Mouse (Mus musculus): Measurements from ENCODE around the gene Sbf2.

The Sbf2 gene

DNA sequence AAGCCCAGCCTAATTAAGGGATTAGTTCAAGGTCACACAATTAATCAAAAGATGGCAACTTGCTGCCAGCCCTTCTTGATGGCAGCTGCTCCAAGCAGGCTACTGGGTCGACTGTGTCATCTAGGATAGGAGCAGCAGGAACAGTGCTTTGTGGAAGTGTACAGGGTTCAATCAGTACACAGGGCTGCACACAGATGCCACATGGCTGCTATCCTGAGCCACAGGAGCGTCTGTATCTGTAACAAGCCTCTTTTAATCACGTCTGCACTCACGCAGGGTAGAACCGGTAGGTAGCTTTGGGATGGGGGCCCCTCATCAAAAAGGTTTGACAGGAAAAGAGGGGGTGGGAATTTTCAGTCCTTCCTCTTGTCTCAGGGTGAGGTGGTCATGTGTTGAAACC, 308.4 kb downstream of the Sbf2 start:
- DNase-seq (ENCODE audit: low spot score), result no peak

DNA sequence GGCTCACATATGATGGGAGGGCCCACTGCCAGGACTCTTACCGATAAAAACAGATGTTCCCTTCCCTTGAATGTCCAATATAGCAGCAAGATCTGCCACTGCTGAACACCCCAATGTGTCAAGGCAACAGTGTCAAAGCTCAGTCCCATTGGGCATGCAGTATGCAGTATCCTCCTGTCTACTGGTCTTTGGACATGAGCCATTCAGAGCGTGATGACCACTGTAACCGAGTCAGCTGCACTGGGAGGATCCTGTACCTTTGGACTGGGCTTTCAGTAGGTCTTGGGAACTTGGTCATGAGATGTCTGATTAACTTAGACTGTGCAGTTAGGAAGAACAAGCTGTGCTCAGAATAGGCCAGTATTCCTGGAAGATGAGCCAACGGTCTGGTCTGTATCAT, 309.2 kb downstream of the Sbf2 start:
- no peak for DNase-seq (ENCODE audit: low spot score)

DNA sequence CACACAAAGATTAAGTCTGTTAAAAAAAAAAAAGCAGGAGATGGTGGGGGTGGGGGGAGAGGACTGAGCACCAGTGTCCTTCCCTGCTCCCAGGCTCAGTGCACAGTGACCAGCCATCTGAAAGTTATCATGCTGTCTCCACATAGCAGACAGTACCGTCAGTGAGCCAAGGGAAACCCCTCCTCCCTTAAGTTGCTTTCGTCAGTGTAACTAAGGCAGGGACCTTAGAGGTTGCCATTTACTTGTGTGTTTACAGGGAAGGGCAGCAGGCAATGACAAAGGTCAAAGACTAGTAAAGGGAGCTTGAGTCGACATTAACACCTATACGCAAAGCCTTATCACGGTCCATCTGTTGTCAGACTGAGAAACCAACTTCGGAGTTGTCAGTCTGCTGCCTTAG, 311.8 kb downstream of the Sbf2 start:
- no peak for DNase-seq (ENCODE audit: low spot score)

DNA sequence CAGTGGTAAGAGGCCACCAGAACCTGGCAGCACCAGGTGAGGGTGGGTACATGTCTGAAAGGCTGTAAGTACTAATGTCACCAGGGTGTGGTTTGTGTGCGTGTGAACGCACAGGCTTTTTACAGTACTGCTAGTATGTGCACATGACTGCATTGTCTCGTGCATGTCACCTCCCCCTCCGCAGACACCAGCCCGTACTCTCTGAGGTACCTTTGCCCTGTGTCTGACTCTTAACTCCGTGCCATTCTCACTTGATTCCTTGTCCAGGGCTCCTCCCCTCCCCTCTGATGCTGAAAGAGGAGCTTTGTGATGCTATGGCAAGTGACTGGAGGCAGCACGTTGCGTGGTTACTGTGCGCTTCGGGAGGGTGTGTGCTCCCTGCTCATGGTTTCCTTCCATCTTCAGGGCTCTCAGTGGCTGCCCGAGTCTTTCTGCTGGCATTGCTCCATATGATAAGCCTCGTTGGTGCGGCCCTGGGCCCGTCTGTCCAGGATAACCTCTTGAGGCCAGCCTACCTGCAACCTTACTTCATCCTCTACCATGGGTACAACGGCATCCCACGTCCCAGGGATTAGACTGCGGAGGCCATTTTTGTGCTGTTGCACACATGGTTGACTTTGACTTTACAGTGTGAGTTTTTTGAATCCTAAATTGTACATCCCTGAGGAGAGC, 315.8 kb downstream of the Sbf2 start:
- no peak for DNase-seq (ENCODE audit: low spot score)

DNA sequence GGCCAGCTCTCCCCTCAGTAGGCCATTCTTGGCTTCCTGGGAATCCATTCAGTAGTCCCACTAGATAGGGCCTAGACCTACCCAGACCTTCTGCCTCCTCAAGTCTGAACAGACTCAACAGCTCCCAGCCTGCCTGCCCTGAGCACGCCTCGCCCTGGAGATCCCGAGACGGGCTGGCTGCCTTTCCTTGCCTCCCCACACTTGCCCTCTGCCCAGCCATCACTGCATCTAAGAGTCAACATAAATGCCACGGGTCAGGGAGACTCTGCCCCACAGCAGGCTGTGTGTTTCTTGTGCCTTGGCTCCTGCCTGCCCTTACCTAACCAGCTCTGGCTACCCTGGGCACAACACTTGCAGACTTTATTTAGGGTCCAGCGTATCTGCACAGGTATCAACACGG, 316.6 kb downstream of the Sbf2 start:
- no peak for DNase-seq (ENCODE audit: low spot score)

DNA sequence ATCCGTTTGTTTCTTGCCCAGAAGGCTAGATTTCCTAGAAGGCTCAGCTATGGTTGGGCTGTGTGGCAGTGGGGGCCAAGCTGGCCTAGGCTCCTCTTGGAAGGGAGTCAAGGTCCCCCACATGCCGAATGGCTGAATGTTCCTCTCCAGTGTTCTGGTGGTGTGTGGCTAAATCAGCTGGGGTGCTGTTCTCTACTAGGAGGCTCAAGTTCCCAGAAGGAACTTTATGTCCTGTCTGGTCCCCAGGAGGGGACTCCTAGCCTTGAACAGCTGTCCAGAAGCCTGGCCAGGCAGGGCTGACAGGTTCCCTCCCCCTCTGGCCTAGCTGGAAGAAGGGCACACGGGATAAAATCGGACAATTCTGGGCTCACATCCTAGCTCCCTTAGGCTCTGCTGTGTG, 317.1 kb downstream of the Sbf2 start:
- no peak for DNase-seq (ENCODE audit: low spot score)

DNA sequence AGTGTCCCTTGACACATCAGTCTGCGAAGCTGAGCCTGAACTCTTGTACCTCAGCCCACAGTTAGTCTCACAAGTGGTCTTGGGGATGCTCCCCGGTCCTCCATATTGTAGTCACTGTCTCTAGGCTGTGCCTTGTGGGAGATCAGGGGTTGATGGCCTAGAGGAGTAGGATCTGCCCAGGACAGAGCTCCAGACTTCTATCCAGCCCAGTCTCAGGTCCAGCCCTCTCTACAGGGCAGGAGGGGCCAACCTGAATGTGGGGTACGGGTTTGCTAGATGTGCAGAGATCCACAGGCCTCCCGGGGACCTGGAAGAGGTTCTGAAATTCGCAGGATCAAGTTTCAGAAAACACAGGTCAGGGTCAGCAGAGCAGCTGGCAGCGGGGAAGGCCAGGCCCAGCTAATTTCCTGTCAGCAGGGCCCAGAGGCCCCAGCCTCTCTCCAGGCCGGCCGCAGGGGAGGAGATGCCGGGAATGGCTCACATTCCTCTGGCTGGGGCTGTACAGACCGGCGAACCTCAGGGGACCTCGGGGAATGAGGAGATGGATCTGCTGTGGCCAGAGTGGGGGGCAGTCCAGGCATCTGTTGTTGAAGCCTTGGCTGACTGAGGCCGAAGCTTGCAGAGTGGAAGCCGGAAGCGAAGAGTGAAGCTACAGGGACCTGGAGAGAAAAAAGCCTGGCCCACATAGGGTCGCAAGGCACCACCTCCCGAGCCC, 317.7 kb downstream of the Sbf2 start:
- DNase-seq (ENCODE audit: low spot score), result peak; percentile 34

DNA sequence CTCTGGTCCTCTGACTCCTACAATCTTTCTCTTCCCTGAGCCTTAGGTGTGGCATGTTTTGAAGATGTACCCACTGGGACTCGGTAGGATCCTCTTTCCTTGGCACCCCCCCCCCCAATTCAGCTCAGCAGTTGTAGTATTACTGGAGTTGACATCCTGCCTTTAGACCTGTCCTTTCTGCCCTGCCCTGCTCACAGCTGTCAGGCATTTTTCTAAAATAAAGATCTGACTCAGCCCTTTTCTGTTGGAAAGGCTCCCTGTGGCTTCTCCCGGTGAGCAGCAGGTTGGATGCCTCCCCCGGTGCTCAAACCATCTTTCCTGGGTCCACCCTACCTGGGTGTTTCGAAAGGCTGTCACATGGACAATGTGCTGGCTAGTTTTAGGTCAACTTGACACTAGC, 325.1 kb downstream of the Sbf2 start:
- DNase-seq (ENCODE audit: low spot score), result no peak

DNA sequence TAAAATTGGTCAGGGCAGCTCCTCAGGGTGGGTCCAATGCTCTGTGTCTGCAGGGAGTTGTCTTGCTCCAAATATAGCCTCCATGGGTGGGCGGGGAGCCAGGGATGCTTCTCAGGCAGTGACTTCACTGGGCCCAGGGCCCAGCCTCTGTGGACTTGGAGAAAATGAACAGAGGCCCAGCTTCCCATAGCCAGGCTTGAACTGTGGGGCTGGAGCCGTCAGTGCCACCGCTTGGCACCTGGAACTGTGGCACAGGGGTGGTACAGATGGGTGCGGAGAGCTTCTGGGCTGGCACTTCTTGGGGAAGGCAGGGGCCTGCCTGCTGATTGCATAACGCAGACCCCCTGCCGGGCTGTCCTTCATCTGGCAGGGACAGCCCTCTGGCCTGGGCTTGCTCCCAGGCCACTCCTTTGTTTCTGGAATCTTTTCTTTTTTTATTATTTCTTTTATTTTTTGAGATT, 326.0 kb downstream of the Sbf2 start:
- peak; percentile 79 for DNase-seq (ENCODE audit: low spot score)

DNA sequence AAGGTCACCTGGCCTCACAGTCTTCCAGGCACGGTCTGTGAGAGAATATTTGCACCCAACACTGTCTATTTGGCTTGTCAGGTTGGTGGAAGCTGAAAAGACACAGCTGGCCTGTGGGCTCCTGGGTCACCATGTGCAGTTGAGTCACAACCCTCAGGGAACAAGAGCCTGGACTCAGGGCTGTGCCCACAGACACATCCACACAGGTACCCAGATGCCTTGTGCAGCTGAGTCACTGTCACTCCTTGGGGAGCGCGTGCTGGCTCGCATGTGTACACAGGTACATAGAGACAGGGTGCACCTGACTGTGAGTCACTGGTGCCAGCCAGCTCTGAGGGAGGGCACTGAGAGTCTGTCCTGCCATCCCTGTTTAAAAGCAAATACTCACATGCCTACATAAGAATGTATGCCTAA, 326.5 kb downstream of the Sbf2 start:
- peak; percentile 29 for DNase-seq (ENCODE audit: low spot score)

DNA sequence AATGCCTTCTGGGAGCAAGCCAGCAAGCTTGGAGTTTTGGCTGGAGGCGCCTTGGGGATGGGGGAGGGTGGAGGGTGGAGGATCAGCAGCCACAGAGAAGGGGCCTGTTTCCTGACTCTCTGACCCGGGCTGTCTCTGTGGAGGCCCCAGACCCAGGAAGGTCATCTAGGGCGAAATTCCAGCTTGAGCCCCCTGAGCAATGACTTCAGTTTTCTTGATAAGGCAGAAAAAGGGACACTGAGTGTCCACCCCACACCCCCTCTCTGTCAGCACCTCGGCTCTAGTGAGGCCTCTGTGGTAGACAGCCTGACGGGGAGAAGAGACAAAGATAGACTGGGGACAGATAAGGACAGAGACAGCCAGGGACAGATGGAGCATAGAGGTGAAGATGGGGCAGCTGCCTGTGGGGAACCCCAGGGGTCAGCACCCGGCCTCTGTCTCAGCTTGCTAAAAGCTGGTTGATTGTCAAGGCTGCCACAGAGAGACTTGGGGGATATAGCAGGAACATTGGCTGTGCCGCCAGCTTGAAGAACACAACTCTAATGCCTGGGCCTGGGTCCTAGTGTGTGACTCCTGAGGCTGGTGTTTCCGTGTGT, 327.1 kb downstream of the Sbf2 start:
- no peak for DNase-seq (ENCODE audit: low spot score)

DNA sequence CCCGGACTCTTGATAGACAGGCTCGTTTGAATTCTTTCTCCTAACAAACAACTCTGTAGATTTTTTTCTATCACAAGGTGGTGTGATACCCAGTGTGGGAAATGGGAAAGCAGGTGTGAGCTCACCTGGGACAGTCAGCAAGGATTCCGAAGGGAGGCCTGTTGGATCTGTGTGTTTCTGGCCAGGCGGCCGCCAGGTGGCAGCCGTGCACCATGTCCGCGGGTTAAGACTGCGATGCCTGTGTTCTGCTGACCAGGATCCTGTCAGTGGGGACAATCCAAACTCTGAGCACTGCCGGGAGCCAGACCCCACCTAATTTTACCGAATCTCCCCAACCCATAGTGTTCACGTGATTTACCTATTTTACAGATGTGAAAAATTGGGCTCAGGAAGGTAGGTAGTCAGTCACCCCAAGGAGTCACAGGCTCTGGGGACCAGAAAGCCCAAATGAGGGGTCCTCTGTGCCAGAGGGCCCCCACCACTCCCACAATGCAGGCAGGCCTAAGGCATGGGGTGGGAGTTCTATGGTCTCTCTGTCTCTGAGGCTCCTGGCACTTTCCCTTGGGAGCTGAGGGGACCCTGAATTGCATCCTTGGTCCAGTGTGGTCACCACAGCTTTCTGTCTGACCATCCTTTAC, 327.8 kb downstream of the Sbf2 start:
- peak; percentile 83 for DNase-seq (ENCODE audit: low spot score)

DNA sequence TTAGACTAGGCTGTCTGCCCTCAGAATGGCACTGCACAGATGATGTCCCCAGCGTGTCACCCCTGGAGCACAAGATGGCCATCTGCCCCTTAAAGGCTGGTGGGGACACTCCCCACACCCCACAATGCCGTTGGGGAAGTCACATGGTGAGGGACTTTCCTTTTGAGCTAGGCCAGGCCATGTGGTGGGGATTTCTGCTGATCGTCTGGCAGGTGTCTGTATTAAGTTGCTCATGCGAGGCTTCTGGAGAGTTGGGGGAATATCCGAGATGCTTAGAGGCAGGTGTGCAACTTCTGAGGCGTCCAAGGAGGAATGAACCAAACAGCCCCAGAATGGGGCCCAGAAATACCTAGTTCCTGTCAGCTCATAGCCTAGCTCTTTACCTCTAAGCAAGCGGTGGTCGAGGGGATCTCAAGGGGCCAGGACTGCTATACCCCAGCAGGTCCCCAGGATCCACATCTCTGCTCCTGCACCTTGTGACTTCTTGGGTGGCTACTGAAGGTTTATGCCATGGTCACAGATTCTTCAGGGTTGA, 328.5 kb downstream of the Sbf2 start:
- no peak for DNase-seq (ENCODE audit: low spot score)

DNA sequence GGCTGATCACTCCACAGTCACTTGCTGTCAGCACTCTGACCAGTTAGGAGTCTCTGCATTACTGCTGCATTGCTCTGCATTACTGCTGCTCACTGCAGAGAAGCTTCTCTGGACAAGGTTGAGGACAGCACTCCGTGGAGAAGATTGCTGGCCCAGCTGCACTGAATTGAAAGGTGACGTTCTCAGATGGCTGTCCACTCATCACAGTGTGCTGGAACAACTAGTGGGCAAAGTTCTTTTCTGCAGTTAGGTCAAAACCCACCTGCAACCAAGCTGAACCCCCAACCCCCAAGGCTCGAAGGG, 328.9 kb downstream of the Sbf2 start:
- DNase-seq (ENCODE audit: low spot score), result no peak

DNA sequence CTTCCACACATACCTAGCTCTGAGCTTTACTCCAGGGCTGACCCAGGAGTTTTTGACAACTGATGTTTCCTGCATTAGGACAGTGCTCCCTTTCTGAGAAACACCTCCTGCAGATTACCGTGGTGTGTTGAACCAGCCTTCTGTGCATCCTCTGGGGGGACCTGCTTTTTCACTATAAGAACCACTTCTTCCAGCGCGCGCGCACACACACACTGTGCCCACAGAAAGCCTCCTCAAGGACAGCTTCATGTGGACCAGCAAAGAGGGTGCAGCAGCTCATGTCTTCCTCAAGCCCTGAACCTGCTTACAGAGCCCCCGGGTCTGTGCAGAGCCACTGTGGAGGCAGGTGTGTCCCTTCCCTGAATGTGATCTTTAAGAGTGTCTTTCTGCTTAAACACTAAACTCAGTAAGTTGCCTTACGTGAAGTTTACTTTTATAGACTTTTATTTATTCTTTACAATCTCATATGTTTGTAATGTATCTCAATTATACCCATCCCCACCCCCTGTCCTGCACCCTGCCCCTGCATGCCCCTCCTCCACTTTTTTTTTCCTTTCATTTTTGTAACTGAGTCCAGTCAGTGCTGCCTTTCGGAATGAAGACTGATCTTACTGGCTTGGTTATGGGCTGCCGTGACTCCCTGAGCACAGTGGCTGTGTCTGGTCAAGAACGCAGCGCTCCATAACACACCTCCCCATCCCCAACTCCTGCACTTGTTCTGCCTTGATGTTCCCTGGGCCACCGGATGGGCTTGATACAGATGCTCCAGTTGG, 329.5 kb downstream of the Sbf2 start:
- no peak for DNase-seq (ENCODE audit: low spot score)

DNA sequence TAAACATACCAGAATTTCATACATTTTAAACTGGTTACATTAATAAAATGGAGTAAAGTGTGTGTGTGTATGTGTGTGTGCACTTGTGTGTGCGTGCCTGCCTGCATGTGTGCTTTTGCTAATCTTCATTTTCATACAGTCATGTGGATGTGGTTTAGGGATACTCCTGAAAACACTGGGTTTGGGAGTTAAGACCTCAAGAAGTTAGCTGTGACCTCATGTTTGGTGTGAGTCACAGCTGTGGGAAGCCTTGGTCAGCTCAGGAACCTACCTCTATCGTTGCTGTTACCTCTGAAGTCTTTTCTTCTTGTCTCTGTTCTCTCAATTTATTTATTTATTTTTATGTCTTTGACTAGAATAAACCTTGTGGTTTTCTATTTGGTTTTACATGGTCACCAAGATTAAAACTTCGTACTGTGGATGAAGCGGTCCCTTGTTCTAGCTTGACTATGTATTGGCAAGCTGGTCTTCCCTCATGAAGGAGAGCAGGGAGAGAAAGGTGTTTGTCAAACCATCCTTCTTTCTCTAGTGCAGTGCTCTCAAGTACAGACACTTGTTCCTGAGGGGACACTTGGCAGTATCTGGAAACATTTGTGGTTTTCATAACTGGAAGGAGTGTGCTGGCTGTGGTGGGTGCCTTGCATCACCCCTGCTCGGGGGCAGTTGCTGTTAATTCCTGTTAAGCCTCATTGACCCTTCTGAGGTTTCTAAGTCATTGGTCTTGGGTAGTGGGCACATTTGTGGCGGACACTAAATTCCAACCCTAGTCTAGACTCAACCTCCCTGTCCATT, 331.0 kb downstream of the Sbf2 start:
- DNase-seq (ENCODE audit: low spot score), result no peak

DNA sequence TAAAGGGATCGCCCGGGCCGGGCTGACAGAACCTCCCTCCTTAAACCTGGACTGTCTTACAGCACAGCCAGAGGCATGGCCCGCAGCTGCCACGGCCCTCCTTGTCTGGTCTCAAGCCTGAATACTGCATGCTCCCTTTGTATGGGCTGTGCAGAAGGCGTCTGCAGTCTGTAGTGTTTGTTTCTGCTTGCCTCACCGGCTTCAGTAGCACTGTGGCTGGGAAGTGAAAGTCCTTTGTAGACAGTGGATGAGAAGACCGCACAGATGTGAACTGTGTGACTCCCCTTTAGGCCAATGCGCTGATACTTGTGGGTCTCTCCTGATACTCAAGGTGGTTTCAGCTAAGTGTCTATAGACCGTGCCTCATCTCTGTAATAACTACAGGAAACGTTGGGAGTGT, 331.9 kb downstream of the Sbf2 start:
- DNase-seq (ENCODE audit: low spot score), result no peak

DNA sequence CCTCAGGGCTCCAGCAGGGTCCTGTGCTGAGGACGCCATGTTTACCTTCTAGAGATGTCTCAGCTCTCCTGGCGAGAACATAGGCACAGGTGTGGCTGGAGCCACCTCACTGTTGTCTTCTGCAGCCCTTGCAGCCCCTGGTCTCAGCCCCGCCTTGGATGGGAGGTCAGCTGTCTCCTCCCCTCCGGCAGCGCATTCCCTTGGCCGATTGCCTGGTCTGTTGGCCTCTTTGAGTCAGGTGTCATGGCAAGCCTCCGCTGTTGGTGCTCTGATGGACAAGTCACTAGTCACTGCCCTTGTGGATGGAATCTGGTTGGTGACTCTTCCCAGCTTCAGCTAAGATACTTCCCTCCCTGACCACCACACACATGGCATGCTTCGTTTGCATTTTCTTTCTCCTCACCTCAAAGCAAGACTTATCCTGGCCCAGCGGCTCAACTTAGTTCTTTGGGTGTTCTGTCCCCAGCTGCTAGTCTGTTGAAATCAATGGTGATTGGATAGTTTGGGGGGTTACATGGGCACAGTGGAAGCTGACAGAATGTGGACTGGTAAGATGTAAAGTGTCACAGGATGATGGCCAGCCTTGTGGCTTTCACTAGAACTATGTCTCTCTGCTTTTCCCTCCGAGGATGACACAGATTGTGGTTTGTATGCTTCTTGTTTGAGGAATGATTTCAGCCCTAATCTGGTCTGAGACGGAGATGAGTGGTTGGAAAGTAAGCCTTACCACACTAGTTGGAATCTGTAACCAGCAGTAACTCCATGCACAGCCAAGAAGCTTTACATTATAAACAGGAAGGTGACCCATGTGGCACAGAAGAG, 333.1 kb downstream of the Sbf2 start:
- no peak for DNase-seq (ENCODE audit: low spot score)

DNA sequence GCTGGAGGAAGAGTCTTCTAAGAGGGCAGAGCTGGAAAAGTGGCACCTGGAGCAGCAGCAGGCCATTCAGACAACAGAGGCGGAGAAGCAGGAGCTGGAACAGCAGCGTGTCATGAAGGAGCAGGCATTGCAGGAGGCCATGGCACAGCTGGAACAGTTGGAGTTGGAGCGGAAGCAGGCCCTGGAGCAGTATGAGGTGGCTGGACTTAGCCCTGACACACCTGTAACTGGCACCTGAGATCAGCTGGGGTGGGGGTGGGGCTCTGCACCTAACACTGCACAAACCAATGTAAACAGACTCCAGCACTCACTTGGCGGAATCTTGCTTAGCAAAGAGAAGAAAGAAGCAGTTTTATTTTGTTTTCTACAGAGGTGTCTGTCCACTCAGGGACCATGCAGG, 335.5 kb downstream of the Sbf2 start:
- no peak for DNase-seq (ENCODE audit: low spot score)

DNA sequence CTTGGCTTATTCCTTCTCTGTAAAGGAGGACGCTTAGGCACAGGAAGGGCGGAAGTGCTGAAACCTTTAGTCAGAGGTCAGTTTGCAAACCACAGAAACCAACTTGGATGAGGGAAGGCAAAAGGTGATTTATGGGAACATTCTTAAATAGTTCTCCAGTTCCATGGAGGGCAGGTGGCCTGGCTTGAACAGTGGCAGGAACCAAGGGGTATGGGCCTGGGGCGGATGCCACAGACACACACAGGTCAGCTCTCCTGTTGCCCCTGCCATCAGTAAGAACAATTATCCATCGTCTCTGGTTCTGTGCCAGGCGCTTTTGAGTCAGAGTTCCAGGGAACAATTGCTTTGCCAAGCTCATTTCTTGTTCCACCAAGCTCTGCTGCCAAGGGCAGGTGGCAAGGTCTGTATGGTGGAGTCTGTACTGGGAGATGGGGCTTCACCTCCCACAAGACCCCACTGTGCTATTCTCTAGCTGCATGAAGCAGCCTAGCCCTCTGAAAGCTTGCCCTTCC, 336.9 kb downstream of the Sbf2 start:
- DNase-seq (ENCODE audit: low spot score), result no peak
